Mouse (Mus musculus): Measurements from ENCODE around the gene Cmtm2b. TPM values are rescaled to one million over a fixed set of nuclear protein-coding genes. Genes with fewer than 3 reads are reported as not detected.
"Not testable (repeated sequence)": the region's sequence is repeated elsewhere in the genome, so short reads cannot be mapped to it uniquely, and the experiment has no call there.

Cmtm2b gene
- not detected in 2 replicates for polyA plus RNA-seq (2016; fragmentation: Nextera tagmentation; extraction: Ambion mirVana)

- not testable (repeated sequence) for H3K9me3 ChIP-seq (replicated peaks); H3K4me2 ChIP-seq; H3K27ac ChIP-seq (ENCODE audit: poor library complexity, severe bottlenecking); ATAC-seq (ENCODE audit: insufficient number of reproducible peaks, low FRiP score); H3K36me3 ChIP-seq; H3K9ac ChIP-seq; H3K4me3 ChIP-seq; H3K27me3 ChIP-seq (replicated peaks); H3K4me1 ChIP-seq (replicated peaks)
- WGBS: 85% methylated on average over 12 of the region's 12 CpGs
Measured at GRCm38 (mm10) chr8:104321930-104322329, at the start of gene Cmtm2b. TSS of gene Cmtm2b (plus strand) at chr8:104322230.

DNA sequence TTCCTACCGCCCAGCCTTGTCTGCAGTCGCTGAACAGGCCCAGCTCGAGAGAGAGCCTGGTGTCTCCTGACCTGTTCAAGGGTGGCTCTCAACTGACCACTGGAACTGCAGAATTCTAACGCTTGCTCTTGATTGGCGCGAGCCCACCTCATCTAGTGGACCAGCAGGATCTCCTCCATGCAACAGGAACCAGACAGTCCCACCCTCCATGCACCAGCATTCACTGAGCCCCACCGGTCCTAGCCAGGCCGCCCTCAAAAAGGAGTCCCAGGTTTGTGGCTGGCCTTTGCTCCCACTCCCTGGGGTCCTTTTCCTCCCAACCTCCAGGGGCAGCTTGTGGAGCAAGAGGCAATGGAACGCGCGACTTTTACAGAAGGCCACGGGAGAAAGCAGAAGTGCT lies 28.9 kb upstream of the Cmtm2b start, which contains the start of gene Cmtm2a:
Gene Cmtm2a (minus strand): TSS at position 101 of the 400 bp plus-strand sequence.
- ATAC-seq (ENCODE audit: insufficient number of reproducible peaks, low FRiP score); H3K4me3 ChIP-seq; H3K27me3 ChIP-seq (replicated peaks); H3K9me3 ChIP-seq (replicated peaks); H3K4me1 ChIP-seq (replicated peaks); H3K9ac ChIP-seq; H3K27ac ChIP-seq (ENCODE audit: poor library complexity, severe bottlenecking); H3K4me2 ChIP-seq; H3K36me3 ChIP-seq: not testable (repeated sequence)
- WGBS: 84% methylated on average over 12 of the region's 12 CpGs

DNA sequence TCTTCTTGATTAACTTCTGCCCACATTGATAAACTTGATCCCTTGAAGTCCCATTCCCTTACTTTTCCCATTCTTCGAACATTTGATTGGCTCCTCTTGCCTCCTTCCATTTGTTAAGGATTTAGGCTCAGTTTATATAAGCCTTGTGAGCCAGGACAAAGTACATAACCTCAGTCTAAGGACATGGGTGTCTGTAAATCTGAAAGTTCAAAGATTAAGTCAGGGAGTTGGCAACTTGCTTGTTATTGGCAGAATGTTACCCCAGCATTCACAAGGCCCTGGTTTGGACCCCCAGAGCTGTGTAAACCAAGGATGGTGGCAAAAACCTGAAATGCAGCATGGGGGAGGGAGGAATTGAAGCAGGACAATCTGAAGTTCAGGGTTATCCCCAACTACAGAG lies 27.6 kb upstream of the Cmtm2b start:
- no peak for ATAC-seq (ENCODE audit: insufficient number of reproducible peaks, low FRiP score)
- WGBS: 74% methylated on average over 1 of the region's 1 CpGs
- no peak overlapping the region for H3K4me2 ChIP-seq

GRCm38 (mm10) chr8:104301577-104301976 lies 20.5 kb upstream of the Cmtm2b start:
- H3K27ac ChIP-seq (ENCODE audit: poor library complexity, severe bottlenecking); H3K9ac ChIP-seq; H3K4me3 ChIP-seq; H3K27me3 ChIP-seq (replicated peaks); H3K4me1 ChIP-seq (replicated peaks); ATAC-seq (ENCODE audit: insufficient number of reproducible peaks, low FRiP score); H3K36me3 ChIP-seq; H3K9me3 ChIP-seq (replicated peaks); H3K4me2 ChIP-seq: not testable (repeated sequence)
- 19% methylated on average over 3 of the region's 3 CpGs for WGBS

More for the DNA sequence above, 27.6 kb upstream of the Cmtm2b start:
- Histone ChIP-seq H3K9me3 (replicated peaks) (no peaks in the 10 kb centered on the region), H3K27ac (ENCODE audit: poor library complexity, severe bottlenecking) (no peak overlapping the region), H3K4me1 (replicated peaks) (no peaks in the 10 kb centered on the region), H3K36me3 (no peaks in the 10 kb centered on the region), H3K27me3 (replicated peaks) (no peaks in the 10 kb centered on the region), H3K4me3 (no peak overlapping the region), H3K9ac (no peak overlapping the region)

DNA sequence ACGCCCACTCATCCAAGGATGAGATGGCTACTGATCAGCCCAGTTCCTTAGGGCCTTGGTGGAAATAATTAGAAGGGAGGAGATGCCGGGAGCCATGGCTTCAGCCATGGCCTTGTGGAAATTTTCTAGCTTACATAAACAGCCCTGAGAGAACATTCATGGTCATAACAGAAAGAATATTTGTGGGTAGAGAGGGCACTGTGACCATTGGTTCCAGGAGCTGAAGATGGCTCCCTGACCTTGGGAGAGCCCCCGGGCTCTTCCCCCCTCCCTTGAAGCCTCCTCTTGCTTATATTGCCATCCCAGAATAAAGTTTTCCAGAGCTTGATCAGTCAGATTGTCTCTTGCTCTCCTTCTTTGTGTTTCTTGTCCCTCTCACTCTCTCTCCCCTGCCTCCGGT lies 19.5 kb upstream of the Cmtm2b start:
- not testable (repeated sequence) for H3K27me3 ChIP-seq (replicated peaks); H3K4me3 ChIP-seq; H3K27ac ChIP-seq (ENCODE audit: poor library complexity, severe bottlenecking); H3K9me3 ChIP-seq (replicated peaks); H3K9ac ChIP-seq; H3K36me3 ChIP-seq; H3K4me1 ChIP-seq (replicated peaks); ATAC-seq (ENCODE audit: insufficient number of reproducible peaks, low FRiP score); H3K4me2 ChIP-seq
- WGBS: 85% methylated on average over 4 of the region's 4 CpGs

DNA sequence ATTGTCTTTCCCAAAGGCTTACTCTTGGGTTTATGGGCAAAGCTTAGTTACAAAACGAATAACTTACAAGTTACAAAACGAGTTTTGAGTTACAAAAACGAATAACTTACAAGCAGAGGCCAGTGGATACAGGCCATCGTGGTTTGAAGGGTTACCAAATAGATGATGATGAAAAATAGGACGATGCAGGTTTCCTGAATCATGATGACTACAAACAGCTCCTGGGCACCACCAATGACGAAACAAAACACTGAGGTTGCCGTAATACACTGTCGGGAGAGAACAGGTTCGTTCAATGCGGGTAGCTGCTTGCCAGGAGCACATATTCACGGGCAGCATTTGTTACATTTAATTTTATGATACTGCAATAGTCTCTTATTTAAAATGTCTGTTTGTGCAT lies 17.1 kb upstream of the Cmtm2b start:
- H3K27ac ChIP-seq (ENCODE audit: poor library complexity, severe bottlenecking): no peak overlapping the region
- no peaks in the 10 kb centered on the region for H3K9me3 ChIP-seq (replicated peaks)
- no peaks in the 10 kb centered on the region for H3K27me3 ChIP-seq (replicated peaks)
- no peak for ATAC-seq (ENCODE audit: insufficient number of reproducible peaks, low FRiP score)
- H3K9ac ChIP-seq: no peak overlapping the region
- H3K4me3 ChIP-seq: no peak overlapping the region
- 79% methylated on average over 11 of the region's 11 CpGs for WGBS
- H3K4me2 ChIP-seq: no peak overlapping the region
- H3K4me1 ChIP-seq (replicated peaks): 0 out of 2 replicates have a peak, but pooled peaks cover 7% of the 10 kb centered on the region
- H3K36me3 ChIP-seq: no peaks in the 10 kb centered on the region

GRCm38 (mm10) chr8:104308341-104308740 lies 13.7 kb upstream of the Cmtm2b start:
- H3K4me3 ChIP-seq; H3K27ac ChIP-seq (ENCODE audit: poor library complexity, severe bottlenecking); ATAC-seq (ENCODE audit: insufficient number of reproducible peaks, low FRiP score); H3K9me3 ChIP-seq (replicated peaks); H3K4me2 ChIP-seq; H3K27me3 ChIP-seq (replicated peaks); H3K4me1 ChIP-seq (replicated peaks); H3K36me3 ChIP-seq; H3K9ac ChIP-seq: not testable (repeated sequence)
- WGBS: 44% methylated on average over 6 of the region's 6 CpGs

GRCm38 (mm10) chr8:104309441-104310155 lies 12.4 kb upstream of the Cmtm2b start, which contains the start of the genes Gm45711 and Cmtm1:
TSS of gene Gm45711 (minus strand) at chr8:104310081.
TSS of gene Cmtm1 (minus strand) at chr8:104310145.
- ATAC-seq (ENCODE audit: insufficient number of reproducible peaks, low FRiP score); H3K4me1 ChIP-seq (replicated peaks); H3K4me3 ChIP-seq; H3K9me3 ChIP-seq (replicated peaks); H3K9ac ChIP-seq; H3K27ac ChIP-seq (ENCODE audit: poor library complexity, severe bottlenecking); H3K27me3 ChIP-seq (replicated peaks); H3K4me2 ChIP-seq; H3K36me3 ChIP-seq: not testable (repeated sequence)
- 78% methylated on average over 36 of the region's 36 CpGs for WGBS

- not testable (repeated sequence) for H3K27ac ChIP-seq (ENCODE audit: poor library complexity, severe bottlenecking); H3K4me2 ChIP-seq; H3K9ac ChIP-seq; H3K4me3 ChIP-seq; ATAC-seq (ENCODE audit: insufficient number of reproducible peaks, low FRiP score); H3K9me3 ChIP-seq (replicated peaks); H3K36me3 ChIP-seq; H3K27me3 ChIP-seq (replicated peaks); H3K4me1 ChIP-seq (replicated peaks)
- WGBS: 78% methylated on average over 3 of the region's 3 CpGs
Measured at GRCm38 (mm10) chr8:104312023-104312422, 10.0 kb upstream of the Cmtm2b start.

DNA sequence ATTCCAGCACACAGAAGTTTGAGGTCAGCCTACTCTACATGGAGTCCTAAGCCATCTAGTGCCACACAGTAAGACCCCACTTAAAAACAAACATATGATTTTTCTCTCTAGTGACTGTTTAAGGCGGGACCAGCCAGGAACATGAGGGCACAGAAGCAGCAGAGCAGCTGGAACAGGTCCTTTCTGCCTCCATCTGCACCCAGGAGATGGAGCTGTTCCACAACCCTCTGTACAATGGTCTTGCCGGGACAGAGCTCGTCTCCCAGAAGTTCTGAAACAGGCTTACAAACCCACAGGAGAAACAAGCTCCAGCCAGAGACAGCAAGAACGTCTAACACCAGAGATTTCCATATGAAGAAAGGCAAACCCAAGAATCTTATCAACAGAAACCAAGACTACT lies 8.7 kb upstream of the Cmtm2b start:
- Histone ChIP-seq H3K4me1 (replicated peaks) (0 out of 2 replicates have a peak, but pooled peaks cover 2% of the 10 kb centered on the region), H3K4me3 (no peak overlapping the region), H3K9me3 (replicated peaks) (no peaks in the 10 kb centered on the region), H3K4me2 (no peak overlapping the region), H3K9ac (no peak overlapping the region), H3K27ac (ENCODE audit: poor library complexity, severe bottlenecking) (no peak overlapping the region), H3K27me3 (replicated peaks) (no peaks in the 10 kb centered on the region), H3K36me3 (no peaks in the 10 kb centered on the region)
- ATAC-seq (ENCODE audit: insufficient number of reproducible peaks, low FRiP score): no peak
- WGBS: 50% methylated on average over 4 of the region's 4 CpGs

GRCm38 (mm10) chr8:104321267-104321666 lies 763 bp upstream of the Cmtm2b start, which contains the start of gene Gm11020:
TSS of gene Gm11020 (plus strand) at chr8:104321567.
- 75% methylated on average over 11 of the region's 11 CpGs for WGBS
- not testable (repeated sequence) for ATAC-seq (ENCODE audit: insufficient number of reproducible peaks, low FRiP score); H3K9me3 ChIP-seq (replicated peaks); H3K4me3 ChIP-seq; H3K27ac ChIP-seq (ENCODE audit: poor library complexity, severe bottlenecking); H3K9ac ChIP-seq; H3K4me2 ChIP-seq; H3K27me3 ChIP-seq (replicated peaks); H3K4me1 ChIP-seq (replicated peaks); H3K36me3 ChIP-seq

Data from heart, embryonic 12.5 days (tissue).